Mouse (Mus musculus): ENCODE data around the gene Slc9a5. TPM values are rescaled to one million over a fixed set of nuclear protein-coding genes. Genes with fewer than 3 reads are reported as not detected.

Slc9a5 gene
- polyA plus RNA-seq, 1 experiment, result 1.9 TPM

- DNase-seq, result no peak
- no peak overlapping the region for H3K27ac ChIP-seq (ENCODE audit: insufficient read depth, low read depth, low read length)
- no peak overlapping the region for H3K4me3 ChIP-seq (ENCODE audit: insufficient read depth, low read depth, low read length)
- WGBS, result 88% methylated on average over 14 of the region's 14 CpGs
- H3K4me1 ChIP-seq (ENCODE audit: control insufficient read depth, insufficient read depth, low read length), result no peaks in the 10 kb centered on the region
- TF ChIP-seq CTCF (conservative IDR thresholded peaks at IDR 0.05; ENCODE audit: insufficient read depth, insufficient read length, low read depth, low read length), result no peak
- TF ChIP-seq POLR2A (IDR thresholded peaks at IDR 0.05; ENCODE audit: low read depth, low read length), result no peak
- no peaks in the 10 kb centered on the region for H3K27me3 ChIP-seq (replicated peaks; ENCODE audit: control insufficient read depth, insufficient read depth, low read length)
- H3K36me3 ChIP-seq (ENCODE audit: control insufficient read depth, insufficient read depth, low read length), result no peaks in the 10 kb centered on the region
Observed at GRCm38 (mm10) chr8:105356681-105357080, 8.0 kb downstream of the Slc9a5 start.

- TF ChIP-seq POLR2A (IDR thresholded peaks at IDR 0.05; ENCODE audit: low read depth, low read length), result no peak
- TF ChIP-seq CTCF (conservative IDR thresholded peaks at IDR 0.05; ENCODE audit: insufficient read depth, insufficient read length, low read depth, low read length), result no peak
- Histone ChIP-seq H3K4me1 (ENCODE audit: control insufficient read depth, insufficient read depth, low read length) (0 out of 2 replicates have a peak, but pooled peaks cover 4% of the 10 kb centered on the region), H3K36me3 (ENCODE audit: control insufficient read depth, insufficient read depth, low read length) (no peaks in the 10 kb centered on the region), H3K27me3 (replicated peaks; ENCODE audit: control insufficient read depth, insufficient read depth, low read length) (no peaks in the 10 kb centered on the region), H3K27ac (ENCODE audit: insufficient read depth, low read depth, low read length) (no peak overlapping the region), H3K4me3 (ENCODE audit: insufficient read depth, low read depth, low read length) (no peak overlapping the region)
- no peak for DNase-seq
- WGBS, result 45% methylated on average over 15 of the region's 15 CpGs
Observed at GRCm38 (mm10) chr8:105359208-105359607, 10.6 kb downstream of the Slc9a5 start.

DNA sequence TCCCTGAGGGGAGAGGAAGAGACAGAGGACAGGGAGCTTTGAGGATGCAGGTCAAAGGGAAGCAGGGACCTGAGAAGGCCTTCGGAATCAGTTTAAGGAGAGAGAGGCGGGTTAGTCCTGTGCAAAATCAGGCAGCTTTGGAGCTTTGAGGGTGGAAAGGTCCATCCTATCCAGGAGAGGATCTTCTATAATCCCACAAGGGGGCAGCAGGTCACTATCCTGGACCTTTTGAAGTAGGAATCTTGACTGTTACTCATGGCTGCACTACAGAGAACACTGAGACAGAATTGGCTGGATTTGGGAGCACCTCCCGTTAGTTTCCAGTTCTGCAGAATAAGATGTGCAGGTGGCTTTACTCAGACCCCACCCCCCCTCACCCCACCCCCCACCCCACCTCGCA lies 11.0 kb downstream of the Slc9a5 start:
- TF ChIP-seq POLR2A (IDR thresholded peaks at IDR 0.05; ENCODE audit: low read depth, low read length) (no peak), CTCF (conservative IDR thresholded peaks at IDR 0.05; ENCODE audit: insufficient read depth, insufficient read length, low read depth, low read length) (0 out of 2 replicates have a peak, but pooled peaks have one; percentile 27)
- 48% methylated on average over 4 of the region's 4 CpGs for WGBS

DNA sequence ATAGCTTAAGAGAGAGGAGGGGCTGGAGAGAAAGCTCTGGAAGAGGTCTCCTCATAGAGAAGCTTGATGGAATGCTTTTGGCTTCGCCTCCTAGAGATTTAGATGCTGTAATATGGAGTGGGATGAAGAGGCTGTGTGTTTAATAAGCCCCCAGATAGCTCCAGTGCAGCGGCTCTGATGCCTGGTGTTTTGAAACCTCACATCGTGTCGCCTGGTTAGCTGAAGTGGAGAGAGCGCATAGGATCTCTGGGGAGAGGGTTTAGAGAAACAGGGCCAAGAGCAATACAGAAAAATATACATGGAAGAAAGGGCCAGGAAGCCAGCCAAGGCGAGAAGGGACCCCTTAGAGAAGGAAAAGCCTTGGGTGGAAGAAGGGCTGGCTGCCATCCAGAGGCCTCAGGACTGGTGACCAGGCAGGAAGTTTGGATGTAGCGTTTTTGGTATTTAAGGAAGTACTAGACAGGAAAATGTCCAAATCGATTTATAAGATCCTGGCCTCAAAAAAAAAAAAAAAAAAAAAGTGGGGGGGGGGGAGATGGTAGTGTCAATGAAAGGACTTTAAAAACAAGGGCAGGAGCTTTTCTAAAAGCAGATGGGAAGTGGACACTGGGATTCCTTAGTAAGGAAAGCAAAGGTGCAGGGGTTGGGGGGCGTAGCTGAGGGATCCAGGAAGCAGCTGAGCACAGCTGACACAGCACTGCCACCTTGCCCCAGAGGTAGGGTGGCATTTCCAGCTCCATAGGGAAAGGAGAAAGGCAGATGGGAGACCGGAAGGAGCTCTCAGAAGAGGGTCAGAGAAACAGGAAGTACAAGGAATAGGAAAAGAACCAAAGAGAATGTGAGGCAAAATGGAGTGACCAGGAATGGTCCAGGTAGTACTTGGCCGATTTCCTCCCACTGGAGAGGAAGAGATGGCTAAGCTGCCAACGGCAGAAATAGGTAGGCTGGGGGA lies 13.4 kb downstream of the Slc9a5 start:
- Histone ChIP-seq H3K4me3 (ENCODE audit: insufficient read depth, low read depth, low read length) (no peak overlapping the region), H3K36me3 (ENCODE audit: control insufficient read depth, insufficient read depth, low read length) (no peaks in the 10 kb centered on the region), H3K4me1 (ENCODE audit: control insufficient read depth, insufficient read depth, low read length) (0 out of 2 replicates have a peak, but pooled peaks cover 4% of the 10 kb centered on the region), H3K27me3 (replicated peaks; ENCODE audit: control insufficient read depth, insufficient read depth, low read length) (no peaks in the 10 kb centered on the region), H3K27ac (ENCODE audit: insufficient read depth, low read depth, low read length) (peak overlapping the region; percentile 55; the same call in 1 of the 2 replicates)
- WGBS, result 56% methylated on average over 12 of the region's 12 CpGs
- peak; percentile 69 for DNase-seq
- TF ChIP-seq CTCF (conservative IDR thresholded peaks at IDR 0.05; ENCODE audit: insufficient read depth, insufficient read length, low read depth, low read length) (no peak), POLR2A (IDR thresholded peaks at IDR 0.05; ENCODE audit: low read depth, low read length) (no peak)

More for the DNA sequence above, 11.0 kb downstream of the Slc9a5 start:
- no peak for DNase-seq
- Histone ChIP-seq H3K4me1 (ENCODE audit: control insufficient read depth, insufficient read depth, low read length) (0 out of 2 replicates have a peak, but pooled peaks cover 4% of the 10 kb centered on the region), H3K4me3 (ENCODE audit: insufficient read depth, low read depth, low read length) (no peak overlapping the region), H3K27me3 (replicated peaks; ENCODE audit: control insufficient read depth, insufficient read depth, low read length) (no peaks in the 10 kb centered on the region), H3K27ac (ENCODE audit: insufficient read depth, low read depth, low read length) (no peak overlapping the region), H3K36me3 (ENCODE audit: control insufficient read depth, insufficient read depth, low read length) (no peaks in the 10 kb centered on the region)

- WGBS, result 70% methylated on average over 2 of the region's 2 CpGs
- Histone ChIP-seq H3K4me1 (ENCODE audit: control insufficient read depth, insufficient read depth, low read length) (0 out of 2 replicates have a peak, but pooled peaks cover 4% of the 10 kb centered on the region), H3K4me3 (ENCODE audit: insufficient read depth, low read depth, low read length) (no peak overlapping the region), H3K27me3 (replicated peaks; ENCODE audit: control insufficient read depth, insufficient read depth, low read length) (no peaks in the 10 kb centered on the region), H3K36me3 (ENCODE audit: control insufficient read depth, insufficient read depth, low read length) (no peaks in the 10 kb centered on the region), H3K27ac (ENCODE audit: insufficient read depth, low read depth, low read length) (no peak overlapping the region)
- DNase-seq, result no peak
- TF ChIP-seq CTCF (conservative IDR thresholded peaks at IDR 0.05; ENCODE audit: insufficient read depth, insufficient read length, low read depth, low read length) (peak; percentile 33; the same call in 1 of the 2 replicates), POLR2A (IDR thresholded peaks at IDR 0.05; ENCODE audit: low read depth, low read length) (no peak)
Observed at GRCm38 (mm10) chr8:105367107-105367506, 18.5 kb downstream of the Slc9a5 start.

GRCm38 (mm10) chr8:105372473-105372872 lies 23.8 kb downstream of the Slc9a5 start:
- Histone ChIP-seq H3K4me3 (ENCODE audit: insufficient read depth, low read depth, low read length) (no peak overlapping the region), H3K27ac (ENCODE audit: insufficient read depth, low read depth, low read length) (no peak overlapping the region), H3K36me3 (ENCODE audit: control insufficient read depth, insufficient read depth, low read length) (no peaks in the 10 kb centered on the region), H3K27me3 (replicated peaks; ENCODE audit: control insufficient read depth, insufficient read depth, low read length) (no peaks in the 10 kb centered on the region), H3K4me1 (ENCODE audit: control insufficient read depth, insufficient read depth, low read length) (no peaks in the 10 kb centered on the region)
- no peak for DNase-seq
- TF ChIP-seq CTCF (conservative IDR thresholded peaks at IDR 0.05; ENCODE audit: insufficient read depth, insufficient read length, low read depth, low read length) (no peak), POLR2A (IDR thresholded peaks at IDR 0.05; ENCODE audit: low read depth, low read length) (no peak)
- 89% methylated on average over 9 of the region's 9 CpGs for WGBS

GRCm38 (mm10) chr8:105373032-105373431 lies 24.4 kb downstream of the Slc9a5 start, which contains the start of gene Plekhg4:
Plekhg4 (plus strand) TSS chr8:105373274.
- TF ChIP-seq POLR2A (IDR thresholded peaks at IDR 0.05; ENCODE audit: low read depth, low read length), result no peak
- no peak for TF ChIP-seq CTCF (conservative IDR thresholded peaks at IDR 0.05; ENCODE audit: insufficient read depth, insufficient read length, low read depth, low read length)
- Histone ChIP-seq H3K4me1 (ENCODE audit: control insufficient read depth, insufficient read depth, low read length) (no peaks in the 10 kb centered on the region), H3K4me3 (ENCODE audit: insufficient read depth, low read depth, low read length) (no peak within 1 kb of the TSS), H3K27ac (ENCODE audit: insufficient read depth, low read depth, low read length) (no peak within 1 kb of the TSS), H3K36me3 (ENCODE audit: control insufficient read depth, insufficient read depth, low read length) (no peaks in the 10 kb centered on the region), H3K27me3 (replicated peaks; ENCODE audit: control insufficient read depth, insufficient read depth, low read length) (no peaks in the 10 kb centered on the region)
- WGBS, result 70% methylated on average over 2 of the region's 2 CpGs
- DNase-seq, result no peak

Measured in kidney, adult 2 months (tissue).